Mouse (Mus musculus) T-cell, adult 2 months (primary cell): Measurements from ENCODE around the gene Spcs3.
"Not testable (repeated sequence)": the region's sequence is repeated elsewhere in the genome, so short reads cannot be mapped to it uniquely, and the experiment has no call there.

ENCODE experiments used
- DNase-seq: peaks from one replicate; pipeline ENCODE4 v3.0.0; 2022; ENCODE audit warnings: low spot score

The Spcs3 gene

GRCm38 (mm10) chr8:54529382-54530296 lies at the start of gene Spcs3, which contains the start of gene Asb5:
Gene Spcs3, minus strand, starts transcription at chr8:54529998.
Gene Asb5, plus strand, starts transcription at chr8:54529580.
- DNase-seq = peak; percentile 93

DNA sequence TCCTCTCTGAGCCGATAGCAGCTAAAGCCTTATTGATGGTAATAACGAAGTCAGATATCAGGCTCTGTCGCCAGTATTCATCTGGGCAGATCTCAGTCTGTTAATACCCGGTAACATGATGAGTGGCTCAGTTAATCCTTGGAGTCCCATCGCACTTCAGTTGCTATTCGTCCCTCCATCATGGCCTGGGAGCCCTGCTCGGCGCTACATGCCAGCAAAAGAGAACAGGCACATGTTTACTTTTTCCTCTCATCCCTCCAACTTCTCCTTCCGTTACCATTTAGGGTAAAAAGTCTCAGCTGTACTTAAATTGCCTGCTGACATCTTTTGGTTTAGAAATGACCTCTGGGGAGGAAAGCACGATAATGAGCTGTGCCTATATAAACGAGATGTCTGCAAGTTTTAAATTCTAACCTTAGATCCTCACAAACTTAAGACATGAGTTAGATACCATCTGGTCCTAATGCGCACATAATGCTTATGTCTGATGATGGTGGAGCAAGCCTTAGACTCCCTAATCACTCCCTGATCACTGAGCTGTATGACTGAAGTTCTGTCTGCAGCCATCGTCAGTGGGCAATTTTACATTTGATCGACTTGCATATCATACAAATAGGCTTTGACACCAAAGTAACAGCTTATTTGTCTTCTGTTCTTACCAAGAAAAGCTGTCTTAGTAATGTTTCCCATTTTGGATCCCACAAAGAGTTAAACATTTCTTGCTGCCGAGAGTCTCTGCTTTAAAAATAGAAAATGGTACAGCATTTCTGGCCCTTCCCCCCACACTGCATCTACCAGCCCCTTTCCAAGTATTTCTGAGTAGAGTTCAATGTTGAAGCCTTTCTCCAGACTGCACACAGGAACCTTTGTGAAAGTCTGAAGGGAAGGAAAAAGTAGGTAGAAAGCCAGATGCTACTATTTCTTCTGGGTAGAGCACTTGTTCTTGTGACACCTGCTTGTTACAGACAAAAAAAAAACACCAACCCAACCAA lies 41.1 kb upstream of the Spcs3 start:
- no peak for DNase-seq

GRCm38 (mm10) chr8:54567168-54567567 lies 37.4 kb upstream of the Spcs3 start:
- no peak for DNase-seq

DNA sequence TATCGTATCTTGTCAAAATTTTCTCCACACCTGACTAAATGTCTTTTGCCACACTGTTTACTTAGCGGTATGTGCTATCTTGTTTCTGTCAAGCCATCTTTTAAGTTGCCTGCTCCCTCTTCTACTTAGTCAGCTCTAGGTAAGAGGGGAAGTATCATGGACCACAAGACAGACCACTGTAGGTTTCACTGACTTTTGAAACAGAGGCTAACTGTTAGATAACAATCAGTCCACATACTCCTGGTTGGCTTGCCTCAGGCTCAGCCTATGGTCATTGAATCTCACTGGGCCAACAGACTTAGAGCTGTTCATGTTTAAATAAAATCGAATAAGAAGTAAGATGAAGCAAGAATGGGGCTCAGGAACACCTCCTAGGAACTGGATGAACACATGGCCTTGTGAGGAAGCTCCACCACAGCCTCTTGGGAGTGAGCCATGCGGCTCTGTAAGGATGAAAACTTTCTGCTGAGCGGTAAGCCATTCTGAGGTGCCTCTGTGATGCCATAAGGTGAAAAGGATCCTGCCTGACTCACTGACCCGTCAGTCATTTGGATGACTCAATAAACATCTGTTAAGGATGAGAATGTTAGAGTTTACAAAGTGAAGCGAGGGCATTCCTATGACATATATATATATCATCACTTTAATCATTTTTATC lies 35.9 kb upstream of the Spcs3 start:
- DNase-seq = no peak

DNA sequence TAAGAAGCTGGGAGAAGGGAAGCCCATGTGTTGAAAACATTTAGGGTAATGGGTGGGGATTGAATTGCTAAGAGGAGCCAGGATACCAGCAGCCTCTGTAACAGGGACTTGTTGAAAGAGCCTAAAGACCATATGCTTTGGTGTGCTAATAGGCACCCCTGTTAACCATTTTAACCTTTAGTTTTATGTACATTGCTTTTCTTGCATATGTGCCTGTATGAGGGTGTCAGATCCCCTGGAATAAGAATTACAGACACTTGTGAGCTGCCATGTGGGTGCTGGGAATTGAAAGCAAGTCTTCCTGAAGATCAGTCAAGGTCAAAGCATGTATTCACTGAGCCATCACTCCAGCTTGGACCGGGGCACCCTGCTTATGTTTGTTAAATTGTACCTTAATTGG lies 35.4 kb upstream of the Spcs3 start:
- no peak for DNase-seq

- DNase-seq = no peak
Observed at GRCm38 (mm10) chr8:54562137-54562536, 32.3 kb upstream of the Spcs3 start.

GRCm38 (mm10) chr8:54554921-54555320 lies 25.1 kb upstream of the Spcs3 start:
- no peak for DNase-seq

- DNase-seq = no peak
Observed at GRCm38 (mm10) chr8:54550026-54550574, 20.3 kb upstream of the Spcs3 start.

DNA sequence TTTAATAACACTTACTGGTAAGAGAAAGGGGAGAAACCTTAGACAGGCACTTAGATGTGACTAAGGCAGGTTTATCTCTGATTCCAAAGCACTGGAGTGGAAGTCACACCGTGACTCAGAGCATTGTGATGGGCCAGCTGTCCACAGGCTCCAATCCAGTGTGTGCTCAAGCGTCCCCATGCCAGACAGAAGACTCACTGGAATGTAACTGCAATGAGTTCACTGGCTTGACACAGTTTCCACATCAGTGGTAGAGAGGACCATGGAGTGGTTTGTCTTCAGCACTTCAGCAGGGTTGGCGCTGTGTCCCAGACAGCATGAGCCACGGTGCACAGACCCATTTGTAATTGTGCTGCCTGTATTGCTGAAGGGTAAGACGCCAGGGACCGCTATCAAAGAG lies 18.6 kb upstream of the Spcs3 start:
- DNase-seq = no peak

DNA sequence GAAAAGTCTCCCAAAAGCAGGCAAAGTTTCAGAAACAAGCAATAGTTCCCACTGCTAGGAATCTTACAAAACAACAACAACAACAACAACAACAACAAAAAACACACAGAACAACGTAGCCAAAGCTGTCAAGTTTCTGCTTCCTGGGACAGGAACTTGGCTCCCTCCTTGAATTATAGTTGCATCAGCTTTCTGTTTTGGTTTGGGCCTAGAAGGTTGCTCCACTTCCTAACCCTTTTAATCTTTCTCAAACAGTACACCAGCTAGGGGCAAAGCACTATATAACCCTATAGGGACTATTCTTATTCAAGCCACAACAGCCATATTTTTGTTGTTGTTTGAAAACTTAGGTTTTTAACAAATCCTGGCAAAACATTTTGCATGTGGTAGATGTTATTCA lies 11.5 kb upstream of the Spcs3 start:
- DNase-seq = no peak

GRCm38 (mm10) chr8:54537285-54537684 lies 7.5 kb upstream of the Spcs3 start:
- DNase-seq = no peak

DNA sequence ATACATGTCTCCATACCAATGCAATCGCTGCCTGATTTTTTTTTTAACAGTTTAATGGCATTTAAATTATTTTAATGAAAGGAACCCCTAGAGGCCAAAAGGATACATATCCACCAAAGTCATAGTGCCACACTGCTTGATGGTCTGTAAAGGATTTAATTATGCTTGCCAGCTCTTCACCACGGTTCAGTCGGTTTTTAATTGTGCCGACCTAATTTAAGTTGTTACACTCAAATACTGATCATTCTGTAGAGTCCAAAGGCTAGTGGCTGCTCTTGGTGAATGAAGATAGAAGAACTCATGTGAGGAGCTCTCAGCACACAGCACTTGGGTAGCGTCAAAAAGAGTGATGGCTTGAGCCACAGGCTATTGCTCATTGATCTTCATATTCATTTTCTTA lies 5.4 kb upstream of the Spcs3 start:
- DNase-seq = no peak

DNA sequence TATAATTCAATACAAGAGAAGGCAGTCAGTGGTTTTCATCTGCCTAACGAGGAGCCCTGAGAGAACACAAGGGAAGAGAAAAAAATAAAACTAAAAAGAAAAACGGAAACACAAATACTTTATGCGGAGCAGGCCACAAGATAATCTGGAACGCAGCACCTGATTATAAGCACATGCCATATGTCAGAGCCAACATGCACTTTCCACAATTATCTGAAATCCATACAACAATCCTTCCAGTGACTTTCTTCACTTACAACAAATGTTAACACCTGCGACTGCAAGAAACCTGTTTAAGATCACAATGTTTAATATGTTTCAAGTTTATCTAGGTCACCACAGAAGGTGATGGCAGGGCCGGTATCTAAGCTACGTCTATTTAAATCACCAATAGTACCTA lies 1.2 kb downstream of the Spcs3 start:
- DNase-seq = no peak

- DNase-seq = no peak
Observed at GRCm38 (mm10) chr8:54526700-54527099, 3.1 kb downstream of the Spcs3 start.

DNA sequence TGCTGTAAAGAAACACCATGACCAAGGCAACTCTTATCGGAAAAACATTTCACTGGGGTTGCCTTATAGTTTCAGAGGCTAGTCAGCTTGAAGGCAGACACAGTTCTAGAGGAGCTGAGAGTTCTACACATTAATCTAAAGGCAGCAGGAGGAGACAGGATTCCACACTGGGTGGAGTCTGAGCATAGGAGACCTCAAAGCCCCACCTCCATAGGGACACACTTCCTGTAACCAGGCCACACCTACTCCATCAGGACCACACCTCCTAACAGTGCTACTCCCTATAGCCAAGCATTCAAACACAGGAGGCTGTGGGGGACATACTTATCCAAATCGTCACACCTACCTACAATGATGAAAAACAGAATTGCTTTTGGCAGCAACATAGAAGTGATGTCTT lies 4.2 kb downstream of the Spcs3 start:
- no peak for DNase-seq

DNA sequence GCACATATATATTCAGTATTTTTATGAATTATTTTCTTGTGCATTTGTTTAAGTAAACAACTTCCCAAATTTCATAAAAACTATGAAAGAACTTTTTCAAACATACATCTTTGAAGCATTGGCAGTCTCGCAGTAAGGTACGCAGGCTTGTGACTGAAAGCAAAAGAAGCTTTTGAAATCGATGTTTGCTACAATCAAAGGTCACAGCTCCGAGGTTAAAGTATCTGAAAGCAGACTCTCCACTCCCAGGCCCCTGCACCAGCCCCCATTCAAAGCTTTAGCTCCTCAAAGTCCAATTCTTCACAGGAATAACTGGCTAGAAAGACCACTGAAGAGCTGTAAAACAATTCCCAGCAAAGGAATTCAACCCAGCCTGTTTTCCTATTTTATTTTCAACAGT lies 9.3 kb downstream of the Spcs3 start:
- DNase-seq = no peak

GRCm38 (mm10) chr8:54518756-54519460 lies 10.9 kb downstream of the Spcs3 start:
- no peak for DNase-seq

GRCm38 (mm10) chr8:54512200-54512599 lies 17.6 kb downstream of the Spcs3 start:
- not testable (repeated sequence) for DNase-seq

- no peak for DNase-seq
Observed at GRCm38 (mm10) chr8:54511791-54512190, 18.0 kb downstream of the Spcs3 start.

- DNase-seq = no peak
Observed at GRCm38 (mm10) chr8:54509221-54509721, 20.5 kb downstream of the Spcs3 start.

DNA sequence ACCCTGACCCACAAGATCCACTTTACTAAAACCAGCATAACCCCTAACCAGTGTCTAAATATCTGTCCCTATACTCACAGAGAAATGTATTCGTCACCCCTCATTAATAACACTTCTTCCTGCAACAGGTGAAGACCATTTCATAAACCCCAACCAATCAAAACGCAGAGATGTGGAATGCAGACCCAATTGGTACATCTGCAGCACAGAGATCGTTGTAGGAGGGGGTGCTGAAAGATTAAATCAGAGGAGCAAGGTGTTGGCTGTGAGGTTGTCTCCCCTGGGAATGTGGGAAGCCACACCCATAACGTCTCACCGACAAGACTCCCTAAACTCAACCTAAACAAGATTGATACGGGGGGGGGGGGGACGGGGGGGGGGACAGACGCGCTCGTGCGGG lies 21.0 kb downstream of the Spcs3 start:
- DNase-seq = no peak
